ENCODE assay signal across 22 mouse cellular contexts in genomic region chr17:27911371-27911770, GRCm38 (mm10). TPM values are rescaled to one million over a fixed set of nuclear protein-coding genes. Genes with fewer than 3 reads are reported as not detected.
DNase-seq lines count a peak whose midpoint lies in the region; ATAC-seq and TF ChIP-seq lines count a peak whose summit lies in the region.
"Had no signal": no experiment of that assay in that cellular context is flagged by ENCODE, and none has a peak within 500 bp of the region (broad histone marks: within the 10 kb centered on the region; RNA-seq: fewer than 3 reads in every experiment).

No protein-coding gene starts in this region.

- H3K4me1 ChIP-seq in hindbrain, embryonic 10.5 days (replicated peaks) = peaks cover 34% of the 10 kb centered on the region
- H3K4me1 ChIP-seq in hindbrain, embryonic 11.5 days (replicated peaks; ENCODE audit: control insufficient read depth, insufficient read depth, low read length) = no peaks in the 10 kb centered on the region; the same call in 1 of the 2 replicates
- H3K4me1 ChIP-seq in liver, embryonic 15.5 days (replicated peaks) = peaks cover 40% of the 10 kb centered on the region
- peaks cover 17% of the 10 kb centered on the region for H3K4me1 ChIP-seq in stomach, embryonic 16.5 days (ENCODE audit: control insufficient read depth, insufficient read depth, low read length)
- no peaks in the 10 kb centered on the region; the same call in none of the 2 replicates for H3K4me1 ChIP-seq in stomach, postnatal 0 days (replicated peaks; ENCODE audit: control insufficient read depth, insufficient read depth)
- peaks cover 32% of the 10 kb centered on the region for H3K4me1 ChIP-seq in embryonic facial prominence, embryonic 10.5 days

- TF ChIP-seq EP300 in stomach, postnatal 0 days (optimal IDR thresholded peaks at IDR 0.05) = no peak

- no peak for TF ChIP-seq CTCF in stomach, postnatal 0 days (IDR thresholded peaks at IDR 0.05; ENCODE audit: low read depth)

- 0 out of 2 replicates have a peak overlapping the region, but pooled peaks have one; percentile 16 for H3K4me3 ChIP-seq in hindbrain, embryonic 10.5 days
- H3K4me3 ChIP-seq in hindbrain, embryonic 11.5 days (ENCODE audit: low read depth, low read length) = no peak overlapping the region
- H3K4me3 ChIP-seq in liver, embryonic 15.5 days (replicated peaks) = no peak overlapping the region
- no peak overlapping the region for H3K4me3 ChIP-seq in stomach, embryonic 16.5 days (replicated peaks; ENCODE audit: low read length)
- no peak overlapping the region for H3K4me3 ChIP-seq in stomach, postnatal 0 days (ENCODE audit: low read depth, low read length)
- H3K4me3 ChIP-seq in embryonic facial prominence, embryonic 10.5 days = no peak overlapping the region

- no peak for DNase-seq in hindbrain, embryonic 10.5 days (ENCODE audit: low spot score)
- DNase-seq in hindbrain, embryonic 11.5 days (ENCODE audit: low spot score) = no peak
- no peak for DNase-seq in liver
- DNase-seq in stomach, postnatal 0 days (ENCODE audit: low spot score) = no peak
- DNase-seq in embryonic facial prominence, embryonic 10.5 days (ENCODE audit: low spot score) = no peak
- DNase-seq: adrenal gland, postnatal 36 days; cerebellum, adult 8-10 months; gastrocnemius, postnatal 25 days; heart, postnatal 14 days; kidney, adult 2 months; kidney, postnatal 36 days; lung, postnatal 4 days; midbrain, embryonic 14.5 days; right cerebral cortex, postnatal 14 days; spleen, adult 18-20 months; thymus, adult 18-20 months had no signal

- peaks cover 12% of the 10 kb centered on the region; the same call in 1 of the 2 replicates for H3K36me3 ChIP-seq in hindbrain, embryonic 10.5 days
- H3K36me3 ChIP-seq in hindbrain, embryonic 11.5 days (ENCODE audit: control insufficient read depth, insufficient read depth, low read length) = no peaks in the 10 kb centered on the region
- H3K36me3 ChIP-seq in liver, embryonic 15.5 days (replicated peaks) = no peaks in the 10 kb centered on the region
- H3K36me3 ChIP-seq in stomach, embryonic 16.5 days (ENCODE audit: control insufficient read depth, insufficient read depth, low read length) = no peaks in the 10 kb centered on the region
- no peaks in the 10 kb centered on the region; the same call in 1 of the 2 replicates for H3K36me3 ChIP-seq in stomach, postnatal 0 days (ENCODE audit: control insufficient read depth, insufficient read depth, low read length)
- H3K36me3 ChIP-seq in embryonic facial prominence, embryonic 10.5 days (replicated peaks) = peaks cover 21% of the 10 kb centered on the region; the same call in 1 of the 2 replicates
- H3K36me3 ChIP-seq: embryonic facial prominence, embryonic 13.5 days; forebrain, embryonic 15.5 days; hindbrain, embryonic 15.5 days had no signal

- no peak overlapping the region for H3K9ac ChIP-seq in hindbrain, embryonic 11.5 days (ENCODE audit: low read depth, low read length)
- no peak overlapping the region for H3K9ac ChIP-seq in liver, embryonic 15.5 days
- no peak overlapping the region for H3K9ac ChIP-seq in stomach, embryonic 16.5 days (ENCODE audit: low read length)
- H3K9ac ChIP-seq in stomach, postnatal 0 days (ENCODE audit: low read length) = no peak overlapping the region
- H3K9ac ChIP-seq: hindbrain, embryonic 15.5 days; liver, embryonic 14.5 days had no signal

- 91% methylated on average over 7 of the region's 7 CpGs for WGBS in hindbrain, embryonic 10.5 days
- 85% methylated on average over 7 of the region's 7 CpGs for WGBS in hindbrain, embryonic 11.5 days
- 67% methylated on average over 7 of the region's 7 CpGs for WGBS in liver, embryonic 15.5 days (ENCODE audit: insufficient replicate concordance)
- WGBS in stomach, embryonic 16.5 days = 89% methylated on average over 7 of the region's 7 CpGs
- 92% methylated on average over 7 of the region's 7 CpGs for WGBS in stomach, postnatal 0 days
- 90% methylated on average over 7 of the region's 7 CpGs for WGBS in embryonic facial prominence, embryonic 10.5 days

- ATAC-seq in hindbrain, embryonic 11.5 days (ENCODE audit: low FRiP score) = no peak
- no peak for ATAC-seq in liver, embryonic 15.5 days (ENCODE audit: insufficient read depth)
- ATAC-seq in stomach, embryonic 16.5 days (ENCODE audit: insufficient read depth, low FRiP score) = no peak
- ATAC-seq in stomach, postnatal 0 days (ENCODE audit: low FRiP score, low TSS enrichment) = no peak
- ATAC-seq: forebrain, embryonic 15.5 days had no signal

- no peaks in the 10 kb centered on the region for H3K9me3 ChIP-seq in hindbrain, embryonic 10.5 days
- no peaks in the 10 kb centered on the region for H3K9me3 ChIP-seq in hindbrain, embryonic 11.5 days (ENCODE audit: control insufficient read depth, low read length)
- H3K9me3 ChIP-seq in liver, embryonic 15.5 days (replicated peaks) = no peaks in the 10 kb centered on the region
- no peaks in the 10 kb centered on the region for H3K9me3 ChIP-seq in stomach, embryonic 16.5 days (replicated peaks; ENCODE audit: control insufficient read depth, low read length)
- H3K9me3 ChIP-seq in stomach, postnatal 0 days (ENCODE audit: control insufficient read depth, low read length) = no peaks in the 10 kb centered on the region
- H3K9me3 ChIP-seq in embryonic facial prominence, embryonic 10.5 days = no peaks in the 10 kb centered on the region
- H3K9me3 ChIP-seq: embryonic facial prominence, embryonic 13.5 days; forebrain, embryonic 15.5 days; hindbrain, embryonic 15.5 days had no signal

- no peak overlapping the region for H3K27ac ChIP-seq in hindbrain, embryonic 10.5 days
- H3K27ac ChIP-seq in hindbrain, embryonic 11.5 days (ENCODE audit: low read depth, low read length) = no peak overlapping the region
- H3K27ac ChIP-seq in liver, embryonic 15.5 days (replicated peaks) = no peak overlapping the region
- no peak overlapping the region for H3K27ac ChIP-seq in stomach, embryonic 16.5 days (ENCODE audit: low read length)
- no peak overlapping the region for H3K27ac ChIP-seq in stomach, postnatal 0 days (replicated peaks)
- H3K27ac ChIP-seq in embryonic facial prominence, embryonic 10.5 days (replicated peaks) = no peak overlapping the region
- H3K27ac ChIP-seq: embryonic facial prominence, embryonic 13.5 days; forebrain, embryonic 15.5 days; hindbrain, embryonic 15.5 days; liver, embryonic 14.5 days had no signal

- no peaks in the 10 kb centered on the region for H3K27me3 ChIP-seq in hindbrain, embryonic 10.5 days (ENCODE audit: insufficient read depth, poor library complexity, severe bottlenecking)
- H3K27me3 ChIP-seq in hindbrain, embryonic 11.5 days (ENCODE audit: control insufficient read depth, insufficient read depth, low read length) = no peaks in the 10 kb centered on the region
- no peaks in the 10 kb centered on the region for H3K27me3 ChIP-seq in liver, embryonic 15.5 days
- H3K27me3 ChIP-seq in stomach, embryonic 16.5 days (ENCODE audit: control insufficient read depth, insufficient read depth, low read length) = no peaks in the 10 kb centered on the region
- no peaks in the 10 kb centered on the region for H3K27me3 ChIP-seq in stomach, postnatal 0 days (ENCODE audit: control insufficient read depth, insufficient read depth, low read length)
- no peaks in the 10 kb centered on the region for H3K27me3 ChIP-seq in embryonic facial prominence, embryonic 10.5 days (replicated peaks; ENCODE audit: low read depth, poor library complexity, severe bottlenecking)
- H3K27me3 ChIP-seq: embryonic facial prominence, embryonic 13.5 days; forebrain, embryonic 15.5 days; hindbrain, embryonic 15.5 days had no signal

- no peak overlapping the region for H3K4me2 ChIP-seq in hindbrain, embryonic 11.5 days (replicated peaks; ENCODE audit: low read depth, low read length)
- 0 out of 2 replicates have a peak overlapping the region, but pooled peaks have one; percentile 99 for H3K4me2 ChIP-seq in liver, embryonic 15.5 days
- peak overlapping the region; percentile 97; the same call in 1 of the 2 replicates for H3K4me2 ChIP-seq in stomach, embryonic 16.5 days (ENCODE audit: low read depth, low read length)
- H3K4me2 ChIP-seq in stomach, postnatal 0 days (replicated peaks; ENCODE audit: low read depth) = no peak overlapping the region; the same call in 1 of the 2 replicates

RNA-seq across cellular contexts. Expression of gene Taf11, which starts 1.7 kb away (rescaled TPM):
- 81.0 and 90.4 TPM in 2 replicates for polyA plus RNA-seq in hindbrain, embryonic 10.5 days (2016; fragmentation: Nextera tagmentation; extraction: Ambion mirVana)
- 89.5 and 93.9 TPM in 2 replicates for polyA plus RNA-seq in hindbrain, embryonic 11.5 days (2014; fragmentation: Nextera tagmentation; extraction: Ambion mirVana)
- polyA plus RNA-seq in liver, embryonic 15.5 days (2015; fragmentation: Nextera tagmentation; extraction: Ambion mirVana) = 21.6 and 22.2 TPM in 2 replicates
- polyA plus RNA-seq in stomach, embryonic 16.5 days (2015; fragmentation: Nextera tagmentation; extraction: Ambion mirVana) = 50.9 and 57.8 TPM in 2 replicates
- 33.4 and 34.0 TPM in 2 replicates for polyA plus RNA-seq in stomach, postnatal 0 days (2015; fragmentation: Nextera tagmentation; extraction: Ambion mirVana)
- 87.5 and 96.2 TPM in 2 replicates for polyA plus RNA-seq in embryonic facial prominence, embryonic 10.5 days (2016; fragmentation: Nextera tagmentation; extraction: Ambion mirVana)

RNA-seq across cellular contexts. Expression of gene Anks1, which starts 2.3 kb away (rescaled TPM):
- polyA plus RNA-seq in hindbrain, embryonic 10.5 days (2016; fragmentation: Nextera tagmentation; extraction: Ambion mirVana) = 25.0 and 62.0 TPM in 2 replicates
- 35.5 and 43.6 TPM in 2 replicates for polyA plus RNA-seq in hindbrain, embryonic 11.5 days (2014; fragmentation: Nextera tagmentation; extraction: Ambion mirVana)
- polyA plus RNA-seq in liver, embryonic 15.5 days (2015; fragmentation: Nextera tagmentation; extraction: Ambion mirVana) = 3.4 and 4.3 TPM in 2 replicates
- 14.5 and 15.3 TPM in 2 replicates for polyA plus RNA-seq in stomach, embryonic 16.5 days (2015; fragmentation: Nextera tagmentation; extraction: Ambion mirVana)
- polyA plus RNA-seq in stomach, postnatal 0 days (2015; fragmentation: Nextera tagmentation; extraction: Ambion mirVana) = 7.8 and 8.3 TPM in 2 replicates
- 18.0 and 19.4 TPM in 2 replicates for polyA plus RNA-seq in embryonic facial prominence, embryonic 10.5 days (2016; fragmentation: Nextera tagmentation; extraction: Ambion mirVana)

RNA-seq across cellular contexts. Expression of gene Uhrf1bp1, which starts 55.1 kb away (rescaled TPM):
- 6.9 and 7.7 TPM in 2 replicates for polyA plus RNA-seq in hindbrain, embryonic 10.5 days (2016; fragmentation: Nextera tagmentation; extraction: Ambion mirVana)
- 4.9 TPM in 2 replicates for polyA plus RNA-seq in hindbrain, embryonic 11.5 days (2014; fragmentation: Nextera tagmentation; extraction: Ambion mirVana)
- 2.2 and 2.5 TPM in 2 replicates for polyA plus RNA-seq in liver, embryonic 15.5 days (2015; fragmentation: Nextera tagmentation; extraction: Ambion mirVana)
- 4.4 and 5.9 TPM in 2 replicates for polyA plus RNA-seq in stomach, embryonic 16.5 days (2015; fragmentation: Nextera tagmentation; extraction: Ambion mirVana)
- 1.3 and 1.4 TPM in 2 replicates for polyA plus RNA-seq in stomach, postnatal 0 days (2015; fragmentation: Nextera tagmentation; extraction: Ambion mirVana)
- polyA plus RNA-seq in embryonic facial prominence, embryonic 10.5 days (2016; fragmentation: Nextera tagmentation; extraction: Ambion mirVana) = 9.5 and 10.3 TPM in 2 replicates

Comparison
In these comparisons a context has a peak if more than half of its experiments do, and no peak if none do; other contexts are left out.
1. H3K4me2 ChIP-seq: peak in liver, embryonic 15.5 days (single experiment) and stomach, embryonic 16.5 days (single experiment); none in hindbrain, embryonic 11.5 days (single experiment) and stomach, postnatal 0 days (single experiment).